Mouse (Mus musculus) E14TG2a.4 (cell line): ENCODE data around the gene Skida1.

ENCODE experiments used
- CTCF ChIP-seq: conservative IDR thresholded peaks from 2 replicates; pipeline ENCODE4 v1.5.1; 2014; ENCODE audit warnings: low read length
- POU5F1 ChIP-seq: IDR thresholded peaks from 2 replicates; pipeline ENCODE4 v1.6.1; 2014; ENCODE audit warnings: low read length, borderline replicate concordance

- TF ChIP-seq CTCF = no peak
- no peak for TF ChIP-seq POU5F1
Observed at GRCm38 (mm10) chr2:18095804-18096203, 47.0 kb upstream of the Skida1 start.
